In the genomic region with DNA sequence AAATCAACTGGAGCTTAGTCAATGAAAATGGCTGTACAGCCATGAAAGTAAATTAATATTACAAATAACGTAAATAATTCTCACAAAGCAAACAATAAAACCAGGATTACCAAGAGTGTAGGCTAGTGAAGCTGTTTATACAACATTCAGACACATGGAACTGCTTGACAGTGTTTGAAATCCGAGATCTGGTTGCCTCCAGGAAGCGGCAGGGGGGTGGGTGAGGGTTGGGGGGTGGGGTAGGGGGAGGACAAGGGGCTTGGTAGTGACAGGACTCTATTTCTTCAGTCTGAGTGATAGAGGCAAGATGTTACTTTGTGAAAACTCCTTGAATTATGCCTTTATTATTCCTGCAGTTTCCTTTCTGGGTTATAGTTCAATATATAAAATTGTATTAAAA, we compare ENCODE assay signal across 27 mouse cellular contexts. TPM values are rescaled to one million over a fixed set of nuclear protein-coding genes. Genes with fewer than 3 reads are reported as not detected.
DNase-seq lines count a peak whose midpoint lies in the region; ATAC-seq lines count a peak whose summit lies in the region.
"Had no signal": no experiment of that assay in that cellular context is flagged by ENCODE, and none has a peak within 500 bp of the region (broad histone marks: within the 10 kb centered on the region; RNA-seq: fewer than 3 reads in every experiment).

No protein-coding gene starts in this region.

- H3K9ac ChIP-seq in forebrain, embryonic 14.5 days (ENCODE audit: low read length): no peak overlapping the region
- H3K9ac ChIP-seq: embryonic facial prominence, embryonic 13.5 days; embryonic facial prominence, embryonic 15.5 days; forebrain, embryonic 12.5 days; forebrain, embryonic 15.5 days; forebrain, postnatal 0 days had no signal

- no peak overlapping the region for H3K27ac ChIP-seq in embryonic facial prominence, embryonic 10.5 days (replicated peaks)
- H3K27ac ChIP-seq in forebrain, embryonic 14.5 days (ENCODE audit: low read depth, low read length): no peak overlapping the region
- H3K27ac ChIP-seq: embryonic facial prominence, embryonic 13.5 days; embryonic facial prominence, embryonic 15.5 days; forebrain, embryonic 12.5 days; forebrain, embryonic 15.5 days had no signal

- no peaks in the 10 kb centered on the region for H3K27me3 ChIP-seq in embryonic facial prominence, embryonic 10.5 days (replicated peaks; ENCODE audit: low read depth, poor library complexity, severe bottlenecking)
- no peaks in the 10 kb centered on the region for H3K27me3 ChIP-seq in forebrain, embryonic 14.5 days (replicated peaks; ENCODE audit: control insufficient read depth, insufficient read depth, low read length)
- H3K27me3 ChIP-seq: CH12.LX; embryonic facial prominence, embryonic 13.5 days; embryonic facial prominence, embryonic 15.5 days; forebrain, embryonic 12.5 days; forebrain, embryonic 15.5 days; Patski had no signal

- no peak overlapping the region for H3K4me2 ChIP-seq in forebrain, embryonic 14.5 days (ENCODE audit: low read length)
- H3K4me2 ChIP-seq: embryonic facial prominence, embryonic 13.5 days; embryonic facial prominence, embryonic 15.5 days; forebrain, embryonic 12.5 days; forebrain, embryonic 15.5 days had no signal

- H3K9me3 ChIP-seq in embryonic facial prominence, embryonic 10.5 days: no peaks in the 10 kb centered on the region
- no peaks in the 10 kb centered on the region for H3K9me3 ChIP-seq in forebrain, embryonic 14.5 days (replicated peaks; ENCODE audit: control insufficient read depth, low read length)
- H3K9me3 ChIP-seq: embryonic facial prominence, embryonic 13.5 days; embryonic facial prominence, embryonic 15.5 days; forebrain, embryonic 10.5 days; forebrain, embryonic 12.5 days; forebrain, embryonic 15.5 days had no signal

- no peaks in the 10 kb centered on the region for H3K36me3 ChIP-seq in embryonic facial prominence, embryonic 10.5 days (replicated peaks)
- H3K36me3 ChIP-seq in forebrain, embryonic 14.5 days (ENCODE audit: control insufficient read depth, insufficient read depth, low read length): no peaks in the 10 kb centered on the region
- H3K36me3 ChIP-seq: embryonic facial prominence, embryonic 13.5 days; embryonic facial prominence, embryonic 15.5 days; forebrain, embryonic 10.5 days; forebrain, embryonic 12.5 days; forebrain, embryonic 15.5 days; G1E had no signal

- H3K4me3 ChIP-seq in embryonic facial prominence, embryonic 10.5 days: no peak overlapping the region
- no peak overlapping the region for H3K4me3 ChIP-seq in forebrain, embryonic 14.5 days (ENCODE audit: low read depth, low read length)
- H3K4me3 ChIP-seq: embryonic facial prominence, embryonic 13.5 days; embryonic facial prominence, embryonic 15.5 days; erythroblast, embryonic 14.5 days; forebrain, embryonic 10.5 days; forebrain, embryonic 12.5 days; forebrain, embryonic 15.5 days had no signal

- DNase-seq in embryo, embryonic 10 days (ENCODE audit: low spot score): peak; percentile 32
- DNase-seq in embryo, embryonic 9.5 days (ENCODE audit: extremely low spot score): no peak
- peak; percentile 48 for DNase-seq in embryo, embryonic 10.5 days (ENCODE audit: low spot score)
- DNase-seq in embryonic facial prominence, embryonic 10.5 days (ENCODE audit: low spot score): peak; percentile 67
- DNase-seq in forebrain, embryonic 14.5 days (ENCODE audit: low spot score): no peak
- no peak for DNase-seq in cerebellum, adult 18-20 months
- DNase-seq: adrenal gland, adult 8-10 months; adrenal gland, postnatal 14 days; adrenal gland, postnatal 36 days; B cell, adult 2 months; cerebellum, adult 11-12 months; cerebellum, adult 8-10 months; cerebellum, adult 9-11 months; cerebellum, postnatal 14 days; cerebellum, postnatal 36 days; forebrain, postnatal 0 days had no signal

- peaks cover 30% of the 10 kb centered on the region for H3K4me1 ChIP-seq in embryonic facial prominence, embryonic 10.5 days
- H3K4me1 ChIP-seq in forebrain, embryonic 14.5 days (ENCODE audit: control insufficient read depth, insufficient read depth, low read length): no peaks in the 10 kb centered on the region
- H3K4me1 ChIP-seq: forebrain, embryonic 12.5 days; forebrain, embryonic 15.5 days had no signal

- no peak for ATAC-seq in forebrain, embryonic 14.5 days
- ATAC-seq: activated CD4-positive, CD25-positive, alpha-beta regulatory T cell, adult 4 months; CD4-positive, CD25-positive, alpha-beta regulatory T cell, adult 4 months; forebrain, embryonic 15.5 days; forebrain, postnatal 0 days; Patski had no signal

- WGBS in embryonic facial prominence, embryonic 10.5 days: 20% methylated on average over 3 of the region's 3 CpGs
- 43% methylated on average over 3 of the region's 3 CpGs for WGBS in forebrain, embryonic 14.5 days

RNA-seq across cellular contexts. Expression of a gene that starts 3.1 kb away (rescaled TPM):
- not detected in 2 replicates for polyA plus RNA-seq in embryonic facial prominence, embryonic 10.5 days (2016; fragmentation: Nextera tagmentation; extraction: Ambion mirVana)
- polyA plus RNA-seq in forebrain, embryonic 14.5 days (2014; fragmentation: Nextera tagmentation; extraction: Ambion mirVana): not detected in 2 replicates
- polyA plus RNA-seq: activated CD4-positive, CD25-positive, alpha-beta regulatory T cell, adult 4 months; CD4-positive, CD25-positive, alpha-beta regulatory T cell, adult 4 months; embryonic facial prominence, embryonic 13.5 days; embryonic facial prominence, embryonic 15.5 days; erythroblast, embryonic 14.5 days; forebrain, embryonic 10.5 days; forebrain, embryonic 12.5 days; forebrain, embryonic 15.5 days; forebrain, postnatal 0 days; G1E; Patski had no signal

RNA-seq across cellular contexts. Expression of a gene that starts 9.4 kb away (rescaled TPM):
- 2.1 and 2.5 TPM in 2 replicates for polyA plus RNA-seq in embryonic facial prominence, embryonic 10.5 days (2016; fragmentation: Nextera tagmentation; extraction: Ambion mirVana)
- polyA plus RNA-seq in forebrain, embryonic 14.5 days (2014; fragmentation: Nextera tagmentation; extraction: Ambion mirVana): 0.30 and 0.36 TPM in 2 replicates
- polyA plus RNA-seq: activated CD4-positive, CD25-positive, alpha-beta regulatory T cell, adult 4 months; CD4-positive, CD25-positive, alpha-beta regulatory T cell, adult 4 months; erythroblast, embryonic 14.5 days; G1E; Patski had no signal

Comparison
In these comparisons a context has a peak if more than half of its experiments do, and no peak if none do; other contexts are left out.
1. DNase-seq: peak in embryo, embryonic 10 days (single experiment), embryo, embryonic 10.5 days (single experiment) and embryonic facial prominence, embryonic 10.5 days (single experiment); none in embryo, embryonic 9.5 days (single experiment), forebrain, embryonic 14.5 days (single experiment) and cerebellum, adult 18-20 months (0 of 2).